Mouse (Mus musculus) liver, embryonic 11.5 days (tissue): ENCODE results near the gene Dync1li2. TPM values are rescaled to one million over a fixed set of nuclear protein-coding genes. Genes with fewer than 3 reads are reported as not detected.

ENCODE experiments used
- ATAC-seq: fragments of 200-750 bp; cut with Nextera tagmentation; replicated peaks from 2 replicates; pipeline ENCODE4 v1.8.0; 2017; ENCODE audit warnings: moderate number of reproducible peaks, mild to moderate bottlenecking, moderate TSS enrichment, moderate library complexity; ENCODE audit not compliant: low FRiP score
- DNase-seq: peaks from one replicate; pipeline ENCODE4 v3.0.0-alpha.2; 2017; ENCODE audit warnings: low spot score
- H3K27ac ChIP-seq: fragments of 300-500 bp; sonication (generic); 2 replicates; pipeline ENCODE4 v1.5.1; 2014; ENCODE audit warnings: mild to moderate bottlenecking, low read depth, low read length, control low read depth
- H3K27me3 ChIP-seq: fragments of 300-500 bp; sonication (generic); replicated peaks from 2 replicates; pipeline ENCODE4 v1.6.1; 2014; ENCODE audit warnings: low read length, mixed read lengths; ENCODE audit not compliant: control insufficient read depth, insufficient read depth
- H3K36me3 ChIP-seq: fragments of 300-500 bp; sonication (generic); 2 replicates; pipeline ENCODE4 v1.6.1; 2014; ENCODE audit warnings: mild to moderate bottlenecking, low read length, moderate library complexity, mixed read lengths; ENCODE audit not compliant: control insufficient read depth, insufficient read depth
- H3K4me1 ChIP-seq: fragments of 300-500 bp; sonication (generic); replicated peaks from 2 replicates; pipeline ENCODE4 v1.6.1; 2014; ENCODE audit warnings: low read length, mixed read lengths; ENCODE audit not compliant: control insufficient read depth, insufficient read depth
- H3K4me2 ChIP-seq: fragments of 300-500 bp; sonication (generic); 2 replicates; pipeline ENCODE4 v1.6.1; 2014; ENCODE audit warnings: mild to moderate bottlenecking, control low read depth, moderate library complexity
- H3K4me3 ChIP-seq: fragments of 300-500 bp; sonication (generic); 2 replicates; pipeline ENCODE4 v1.5.1; 2014; ENCODE audit warnings: low read depth, low read length, control low read depth
- H3K9ac ChIP-seq: fragments of 300-500 bp; sonication (generic); 2 replicates; pipeline ENCODE4 v1.6.1; 2014; ENCODE audit warnings: low read depth, low read length, control low read depth
- H3K9me3 ChIP-seq: fragments of 300-500 bp; sonication (generic); 2 replicates; pipeline ENCODE4 v1.6.1; 2016; ENCODE audit warnings: low read length, inconsistent platforms, mixed read lengths; ENCODE audit not compliant: control insufficient read depth
- WGBS: fragments of 180-500 bp; shearing (Covaris S2); extraction: QIAGEN DNeasy Blood & Tissue Kit; methylation state at CpG from one replicate; pipeline ENCODE4 v1.1.7; 2014; 5-methylcytosine and 5-hydroxymethylcytosine counted together
- polyA plus RNA-seq: library from polyadenylated mRNA; unstranded; fragments of >200 nt; fragmentation: Nextera tagmentation; extraction: Ambion mirVana; gene quantifications from 2 replicates; pipeline ENCODE4 v1.2.1, GENCODE M21; 2014

Gene Dync1li2
- polyA plus RNA-seq, 1 experiment from 2014 or later, result 31.4 TPM

DNA sequence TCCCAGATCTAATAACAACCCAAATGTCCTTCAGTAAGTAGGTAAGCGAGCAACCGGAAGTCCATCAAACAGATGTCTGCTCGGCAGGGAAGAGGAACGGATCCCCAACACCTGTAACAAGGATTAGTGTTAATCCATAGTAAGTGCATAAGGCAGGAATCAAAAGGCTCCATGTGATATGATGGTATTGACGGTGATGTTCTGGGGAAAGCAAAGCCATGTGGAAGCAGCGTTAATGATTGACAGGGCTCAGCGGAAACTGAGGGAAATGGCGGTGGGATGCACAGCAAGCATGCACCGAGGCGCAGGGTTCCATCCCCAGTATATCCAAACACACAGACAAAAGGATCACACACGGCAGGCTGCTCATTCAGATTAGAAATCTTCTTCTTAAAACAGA lies 68.6 kb downstream of the Dync1li2 start:
- Histone ChIP-seq H3K36me3 (no peaks in the 10 kb centered on the region), H3K9me3 (no peaks in the 10 kb centered on the region), H3K27me3 (no peaks in the 10 kb centered on the region), H3K4me2 (no peak overlapping the region), H3K27ac (no peak overlapping the region), H3K4me1 (no peaks in the 10 kb centered on the region), H3K4me3 (no peak overlapping the region), H3K9ac (no peak overlapping the region)
- ATAC-seq (no peak), DNase-seq (no peak)
- WGBS, result 78% methylated on average over 11 of the region's 11 CpGs

DNA sequence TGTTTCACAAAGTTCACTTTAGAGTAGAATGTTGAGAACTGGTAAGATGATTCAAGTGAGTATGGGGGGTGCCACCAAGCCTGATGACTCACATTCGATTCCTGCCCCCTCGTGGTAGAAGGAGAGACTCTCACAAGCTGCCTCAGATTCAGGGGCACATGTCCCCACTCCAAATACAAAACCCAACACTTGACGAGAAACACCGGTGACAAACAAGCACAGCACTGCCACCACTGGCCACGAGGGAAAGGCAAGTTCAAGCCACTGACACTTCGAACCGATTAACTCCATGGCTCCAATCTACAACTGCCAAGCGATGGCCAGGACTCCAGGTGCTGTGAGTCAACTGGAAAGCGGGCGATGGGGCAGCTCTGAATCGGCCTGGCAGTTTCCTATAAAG lies 69.1 kb downstream of the Dync1li2 start:
- DNase-seq (no peak), ATAC-seq (no peak)
- Histone ChIP-seq H3K4me2 (no peak overlapping the region), H3K27ac (no peak overlapping the region), H3K27me3 (no peaks in the 10 kb centered on the region), H3K4me1 (no peaks in the 10 kb centered on the region), H3K4me3 (no peak overlapping the region), H3K9ac (no peak overlapping the region), H3K9me3 (no peaks in the 10 kb centered on the region), H3K36me3 (no peaks in the 10 kb centered on the region)
- 79% methylated on average over 11 of the region's 11 CpGs for WGBS

DNA sequence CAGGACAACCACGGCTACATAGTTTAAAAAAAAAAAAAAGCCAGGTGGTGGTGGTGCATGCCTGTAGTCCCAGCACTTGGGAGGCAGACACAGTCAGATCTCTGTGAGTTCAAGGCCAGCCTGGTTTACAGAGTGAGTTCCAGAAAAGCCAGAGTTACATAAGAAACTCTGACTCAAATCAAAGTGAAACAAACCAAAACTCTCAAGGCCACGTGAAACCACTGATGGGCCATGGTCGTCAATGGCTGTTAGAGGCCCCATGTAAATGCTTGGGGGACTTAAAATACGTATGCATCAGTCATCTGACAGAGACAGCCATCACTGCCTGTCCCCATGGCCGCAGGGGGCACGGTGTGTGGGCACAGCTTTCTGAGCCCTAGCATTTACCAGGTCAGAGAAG lies 71.7 kb downstream of the Dync1li2 start:
- H3K4me3 ChIP-seq, result no peak overlapping the region
- ATAC-seq, result no peak
- H3K9me3 ChIP-seq, result no peaks in the 10 kb centered on the region
- no peak for DNase-seq
- H3K9ac ChIP-seq, result no peak overlapping the region
- WGBS, result 78% methylated on average over 6 of the region's 6 CpGs
- H3K27me3 ChIP-seq, result no peaks in the 10 kb centered on the region
- H3K27ac ChIP-seq, result no peak overlapping the region
- no peak overlapping the region for H3K4me2 ChIP-seq
- H3K4me1 ChIP-seq, result no peaks in the 10 kb centered on the region
- H3K36me3 ChIP-seq, result no peaks in the 10 kb centered on the region

DNA sequence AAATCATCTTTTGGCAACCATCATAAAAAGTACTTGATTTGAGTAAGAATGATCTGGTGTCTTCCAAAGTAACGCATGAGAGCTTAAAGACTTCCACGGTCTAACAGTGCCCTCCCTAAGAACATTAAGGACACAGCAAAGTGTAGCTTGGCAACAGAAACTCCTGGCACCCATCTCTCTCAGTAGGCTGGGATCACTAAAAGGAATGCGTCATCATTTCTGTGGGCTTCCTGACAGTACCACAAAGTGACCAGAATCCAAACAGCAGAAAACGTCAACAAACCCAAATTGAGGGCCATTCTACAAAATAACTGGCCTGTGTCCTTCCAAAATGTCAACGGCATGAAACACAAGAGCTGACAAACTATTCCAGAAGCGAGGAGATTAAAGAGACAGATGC lies 72.8 kb downstream of the Dync1li2 start:
- ATAC-seq (no peak), DNase-seq (no peak)
- Histone ChIP-seq H3K36me3 (no peaks in the 10 kb centered on the region), H3K4me2 (no peak overlapping the region), H3K27ac (no peak overlapping the region), H3K4me3 (no peak overlapping the region), H3K27me3 (no peaks in the 10 kb centered on the region), H3K9ac (no peak overlapping the region), H3K4me1 (no peaks in the 10 kb centered on the region), H3K9me3 (no peaks in the 10 kb centered on the region)
- 81% methylated on average over 6 of the region's 6 CpGs for WGBS

DNA sequence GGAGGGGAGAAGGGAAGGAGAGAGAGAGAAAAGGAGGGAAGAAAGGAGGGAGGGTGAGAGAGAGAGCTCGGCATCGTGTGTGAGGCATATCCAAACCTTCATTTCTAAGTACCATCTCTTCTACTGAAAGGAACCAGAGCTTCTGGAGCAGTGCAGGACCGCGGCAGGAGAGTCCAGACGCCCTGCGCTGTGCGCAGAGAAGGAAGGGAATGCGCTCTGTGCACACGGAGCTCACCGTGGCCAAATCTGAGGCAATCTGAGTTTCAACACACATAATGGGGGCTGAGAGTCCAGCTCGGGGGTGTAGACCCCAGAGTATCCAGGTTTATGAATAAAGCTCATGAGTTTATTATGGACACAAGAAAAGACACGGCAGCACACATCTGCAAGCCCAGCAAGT lies 73.3 kb downstream of the Dync1li2 start:
- H3K27ac ChIP-seq, result no peak overlapping the region

More for the DNA sequence above, 73.3 kb downstream of the Dync1li2 start:
- H3K9ac ChIP-seq, result no peak overlapping the region
- no peaks in the 10 kb centered on the region for H3K9me3 ChIP-seq
- H3K27me3 ChIP-seq, result no peaks in the 10 kb centered on the region
- DNase-seq, result no peak
- WGBS, result 83% methylated on average over 12 of the region's 12 CpGs
- no peaks in the 10 kb centered on the region for H3K36me3 ChIP-seq
- no peak overlapping the region for H3K4me3 ChIP-seq
- ATAC-seq, result no peak
- no peaks in the 10 kb centered on the region for H3K4me1 ChIP-seq
- H3K4me2 ChIP-seq, result no peak overlapping the region

Other genes starting within 250 kb of the Dync1li2 start
- 13.8 and 16.3 TPM in 2 replicates for gene Tk2, start 194.5 kb downstream of the Dync1li2 start, polyA plus RNA-seq
- gene Cklf, start 192.2 kb downstream of the Dync1li2 start, polyA plus RNA-seq, result 27.9 and 32.5 TPM in 2 replicates
- not detected in 2 replicates for gene Cmtm2a, start 149.9 kb downstream of the Dync1li2 start, polyA plus RNA-seq
- gene Gm45711, start 133.0 kb downstream of the Dync1li2 start, polyA plus RNA-seq, result not detected in 2 replicates
- gene Cmtm1, start 132.9 kb downstream of the Dync1li2 start, polyA plus RNA-seq, result not detected in 2 replicates
- not detected in 2 replicates for gene Gm11020, start 121.5 kb downstream of the Dync1li2 start, polyA plus RNA-seq
- not detected in 2 replicates for gene Cmtm2b, start 120.8 kb downstream of the Dync1li2 start, polyA plus RNA-seq
- gene Cmtm3, start 103.6 kb downstream of the Dync1li2 start, polyA plus RNA-seq, result 62.4 and 65.0 TPM in 2 replicates
- 1.2 and 1.3 TPM in 2 replicates for gene Cmtm4, start 47.2 kb downstream of the Dync1li2 start, polyA plus RNA-seq
- 0.05 TPM in 1 of 2 replicates, not detected in the other for gene Terb1, start 66.9 kb upstream of the Dync1li2 start, polyA plus RNA-seq
- gene Nae1, start 91.6 kb upstream of the Dync1li2 start, polyA plus RNA-seq, result 77.3 and 77.7 TPM in 2 replicates
- 2.1 and 2.3 TPM in 2 replicates for gene Car7, start 91.6 kb upstream of the Dync1li2 start, polyA plus RNA-seq
- gene Pdp2, start 148.4 kb upstream of the Dync1li2 start, polyA plus RNA-seq, result 10.6 and 11.1 TPM in 2 replicates
- 0.18 and 0.34 TPM in 2 replicates for gene Cdh16, start 181.3 kb upstream of the Dync1li2 start, polyA plus RNA-seq
- 1.6 and 4.1 TPM in 2 replicates for gene Rrad, start 188.3 kb upstream of the Dync1li2 start, polyA plus RNA-seq
- 93.1 and 94.0 TPM in 2 replicates for gene Ciao2b, start 198.9 kb upstream of the Dync1li2 start, polyA plus RNA-seq